Mouse (Mus musculus): ENCODE data around the gene Acer1. TPM values are rescaled to one million over a fixed set of nuclear protein-coding genes. Genes with fewer than 3 reads are reported as not detected.

Gene Acer1
- polyA plus RNA-seq, 1 experiment from 2014 or later: not detected

GRCm38 (mm10) chr17:56984886-56985285, 3.0 kb upstream of the Acer1 start:
- H3K27me3 ChIP-seq (replicated peaks; ENCODE audit: low read depth, poor library complexity, severe bottlenecking): no peaks in the 10 kb centered on the region
- DNase-seq (ENCODE audit: low spot score): no peak
- no peaks in the 10 kb centered on the region for H3K9me3 ChIP-seq
- no peak overlapping the region for H3K4me3 ChIP-seq
- H3K36me3 ChIP-seq (replicated peaks): no peaks in the 10 kb centered on the region
- WGBS: 83% methylated on average over 9 of the region's 9 CpGs
- H3K4me1 ChIP-seq: 0 out of 2 replicates have a peak, but pooled peaks cover 2% of the 10 kb centered on the region
- H3K27ac ChIP-seq (replicated peaks): no peak overlapping the region

- Histone ChIP-seq H3K36me3 (replicated peaks) (no peaks in the 10 kb centered on the region), H3K27me3 (replicated peaks; ENCODE audit: low read depth, poor library complexity, severe bottlenecking) (no peaks in the 10 kb centered on the region), H3K27ac (replicated peaks) (no peak overlapping the region), H3K4me1 (no peaks in the 10 kb centered on the region), H3K9me3 (no peaks in the 10 kb centered on the region), H3K4me3 (no peak overlapping the region)
- no peak for DNase-seq (ENCODE audit: low spot score)
- 79% methylated on average over 7 of the region's 7 CpGs for WGBS
Measured at GRCm38 (mm10) chr17:56981049-56981448, 877 bp downstream of the Acer1 start.

- no peak for DNase-seq (ENCODE audit: low spot score)
- no peaks in the 10 kb centered on the region for H3K4me1 ChIP-seq
- WGBS: 34% methylated on average over 8 of the region's 8 CpGs
- no peak overlapping the region for H3K4me3 ChIP-seq
- H3K27ac ChIP-seq (replicated peaks): no peak overlapping the region
- H3K9me3 ChIP-seq: no peaks in the 10 kb centered on the region
- no peaks in the 10 kb centered on the region for H3K27me3 ChIP-seq (replicated peaks; ENCODE audit: low read depth, poor library complexity, severe bottlenecking)
- H3K36me3 ChIP-seq (replicated peaks): no peaks in the 10 kb centered on the region
Measured at GRCm38 (mm10) chr17:56979524-56979923, 2.4 kb downstream of the Acer1 start.

GRCm38 (mm10) chr17:56976531-56977390, 5.2 kb downstream of the Acer1 start:
- Histone ChIP-seq H3K9me3 (no peaks in the 10 kb centered on the region), H3K27me3 (replicated peaks; ENCODE audit: low read depth, poor library complexity, severe bottlenecking) (no peaks in the 10 kb centered on the region), H3K4me3 (no peak overlapping the region), H3K4me1 (no peaks in the 10 kb centered on the region), H3K36me3 (replicated peaks) (no peaks in the 10 kb centered on the region), H3K27ac (replicated peaks) (no peak overlapping the region)
- WGBS: 79% methylated on average over 8 of the region's 8 CpGs
- no peak for DNase-seq (ENCODE audit: low spot score)

- 84% methylated on average over 3 of the region's 3 CpGs for WGBS
Measured at GRCm38 (mm10) chr17:56975391-56975790, 6.5 kb downstream of the Acer1 start.

GRCm38 (mm10) chr17:56974708-56975240, 7.2 kb downstream of the Acer1 start:
- H3K27ac ChIP-seq (replicated peaks): no peak overlapping the region
- no peaks in the 10 kb centered on the region for H3K9me3 ChIP-seq
- no peaks in the 10 kb centered on the region for H3K27me3 ChIP-seq (replicated peaks; ENCODE audit: low read depth, poor library complexity, severe bottlenecking)
- WGBS: 78% methylated on average over 5 of the region's 5 CpGs
- no peaks in the 10 kb centered on the region for H3K4me1 ChIP-seq
- no peak overlapping the region for H3K4me3 ChIP-seq
- DNase-seq (ENCODE audit: low spot score): no peak
- no peaks in the 10 kb centered on the region for H3K36me3 ChIP-seq (replicated peaks)

More at GRCm38 (mm10) chr17:56975391-56975790, 6.5 kb downstream of the Acer1 start:
- H3K36me3 ChIP-seq (replicated peaks): no peaks in the 10 kb centered on the region
- DNase-seq (ENCODE audit: low spot score): no peak
- H3K9me3 ChIP-seq: no peaks in the 10 kb centered on the region
- H3K27ac ChIP-seq (replicated peaks): no peak overlapping the region
- H3K4me1 ChIP-seq: no peaks in the 10 kb centered on the region
- no peaks in the 10 kb centered on the region for H3K27me3 ChIP-seq (replicated peaks; ENCODE audit: low read depth, poor library complexity, severe bottlenecking)
- no peak overlapping the region for H3K4me3 ChIP-seq

- no peak overlapping the region for H3K4me3 ChIP-seq
- DNase-seq (ENCODE audit: low spot score): no peak
Measured at GRCm38 (mm10) chr17:56973956-56974707, 7.8 kb downstream of the Acer1 start.

GRCm38 (mm10) chr17:56970081-56970480, 11.8 kb downstream of the Acer1 start:
- no peak overlapping the region for H3K27ac ChIP-seq (replicated peaks)
- no peak for DNase-seq (ENCODE audit: low spot score)
- H3K4me3 ChIP-seq: no peak overlapping the region
- no peaks in the 10 kb centered on the region for H3K4me1 ChIP-seq
- H3K9me3 ChIP-seq: no peaks in the 10 kb centered on the region
- 66% methylated on average over 5 of the region's 5 CpGs for WGBS
- no peaks in the 10 kb centered on the region for H3K27me3 ChIP-seq (replicated peaks; ENCODE audit: low read depth, poor library complexity, severe bottlenecking)
- no peaks in the 10 kb centered on the region for H3K36me3 ChIP-seq (replicated peaks)

More at GRCm38 (mm10) chr17:56973956-56974707, 7.8 kb downstream of the Acer1 start:
- Histone ChIP-seq H3K9me3 (no peaks in the 10 kb centered on the region), H3K36me3 (replicated peaks) (no peaks in the 10 kb centered on the region), H3K27me3 (replicated peaks; ENCODE audit: low read depth, poor library complexity, severe bottlenecking) (no peaks in the 10 kb centered on the region), H3K4me1 (no peaks in the 10 kb centered on the region), H3K27ac (replicated peaks) (no peak overlapping the region)
- 72% methylated on average over 14 of the region's 14 CpGs for WGBS

- Histone ChIP-seq H3K4me3 (no peak overlapping the region), H3K27me3 (replicated peaks; ENCODE audit: low read depth, poor library complexity, severe bottlenecking) (no peaks in the 10 kb centered on the region), H3K36me3 (replicated peaks) (no peaks in the 10 kb centered on the region), H3K4me1 (no peaks in the 10 kb centered on the region), H3K27ac (replicated peaks) (no peak overlapping the region), H3K9me3 (no peaks in the 10 kb centered on the region)
- no peak for DNase-seq (ENCODE audit: low spot score)
- 79% methylated on average over 3 of the region's 3 CpGs for WGBS
Measured at GRCm38 (mm10) chr17:56969321-56969720, 12.6 kb downstream of the Acer1 start.

GRCm38 (mm10) chr17:56963646-56964045, 18.3 kb downstream of the Acer1 start:
- Histone ChIP-seq H3K36me3 (replicated peaks) (no peaks in the 10 kb centered on the region), H3K9me3 (no peaks in the 10 kb centered on the region), H3K27me3 (replicated peaks; ENCODE audit: low read depth, poor library complexity, severe bottlenecking) (no peaks in the 10 kb centered on the region), H3K4me1 (no peaks in the 10 kb centered on the region), H3K4me3 (no peak overlapping the region), H3K27ac (replicated peaks) (no peak overlapping the region)
- no peak for DNase-seq (ENCODE audit: low spot score)
- WGBS: 81% methylated on average over 6 of the region's 6 CpGs

GRCm38 (mm10) chr17:56962642-56963405, 19.1 kb downstream of the Acer1 start:
- H3K27ac ChIP-seq (replicated peaks): no peak overlapping the region
- DNase-seq (ENCODE audit: low spot score): no peak

GRCm38 (mm10) chr17:56961880-56962279, 20.0 kb downstream of the Acer1 start:
- Histone ChIP-seq H3K4me3 (no peak overlapping the region), H3K27ac (replicated peaks) (no peak overlapping the region), H3K27me3 (replicated peaks; ENCODE audit: low read depth, poor library complexity, severe bottlenecking) (no peaks in the 10 kb centered on the region), H3K4me1 (no peaks in the 10 kb centered on the region), H3K36me3 (replicated peaks) (no peaks in the 10 kb centered on the region), H3K9me3 (no peaks in the 10 kb centered on the region)
- WGBS: 90% methylated on average over 4 of the region's 4 CpGs
- DNase-seq (ENCODE audit: low spot score): no peak

More at GRCm38 (mm10) chr17:56962642-56963405, 19.1 kb downstream of the Acer1 start:
- H3K36me3 ChIP-seq (replicated peaks): no peaks in the 10 kb centered on the region
- no peaks in the 10 kb centered on the region for H3K4me1 ChIP-seq
- no peaks in the 10 kb centered on the region for H3K27me3 ChIP-seq (replicated peaks; ENCODE audit: low read depth, poor library complexity, severe bottlenecking)
- H3K9me3 ChIP-seq: no peaks in the 10 kb centered on the region
- 83% methylated on average over 5 of the region's 5 CpGs for WGBS
- no peak overlapping the region for H3K4me3 ChIP-seq
